Mouse (Mus musculus) embryonic fibroblast, embryonic 13.5 days (primary cell): ENCODE measurements around the gene Gtf2f1. TPM values are rescaled to one million over a fixed set of nuclear protein-coding genes. Genes with fewer than 3 reads are reported as not detected.
A peak's percentile ranks its signal among the peaks of the same experiment; 100 is the strongest.

Experiments used
- H3K27ac ChIP-seq: 2 replicates; pipeline ENCODE4 v1.5.1; 2012; ENCODE audit warnings: low read length, control low read depth, inconsistent platforms; ENCODE audit not compliant: insufficient read depth
- H3K4me1 ChIP-seq: 2 replicates; pipeline ENCODE4 v1.6.1; 2011; ENCODE audit warnings: low read length; ENCODE audit not compliant: control insufficient read depth, insufficient read depth
- H3K4me3 ChIP-seq: 2 replicates; pipeline ENCODE4 v1.5.1; 2011; ENCODE audit warnings: mild to moderate bottlenecking, control low read depth, low read length; ENCODE audit not compliant: insufficient read depth
- CTCF ChIP-seq: IDR thresholded peaks from 2 replicates; pipeline ENCODE4 v1.5.1; 2011; ENCODE audit warnings: mild to moderate bottlenecking, control low read depth, low read length, moderate library complexity, borderline replicate concordance; ENCODE audit not compliant: insufficient read depth
- POLR2A ChIP-seq: IDR thresholded peaks from 2 replicates; pipeline ENCODE4 v1.6.1; 2011; ENCODE audit warnings: low read depth, mild to moderate bottlenecking, control low read depth, low read length, moderate library complexity
- polyA plus RNA-seq: library from polyadenylated mRNA; stranded (reverse); fragments of >200 nt; gene quantifications from 2 replicates; pipeline ENCODE4 v1.2.4, GENCODE M21; 2011; ENCODE audit warnings: low read depth; ENCODE audit not compliant: missing spikeins, insufficient read length

Gtf2f1 gene
- polyA plus RNA-seq, 1 experiment: 49.7 TPM

- no peak overlapping the region for H3K27ac ChIP-seq
- TF ChIP-seq POLR2A (peak; percentile 31; the same call in 1 of the 2 replicates), CTCF (no peak)
- no peak overlapping the region for H3K4me3 ChIP-seq
- peaks cover 2% of the 10 kb centered on the region; the same call in 1 of the 2 replicates for H3K4me1 ChIP-seq
Measured at GRCm38 (mm10) chr17:57032854-57033253, 21.8 kb upstream of the Gtf2f1 start.

GRCm38 (mm10) chr17:57031661-57032420 is 20.8 kb upstream of the Gtf2f1 start:
- H3K4me1 ChIP-seq: peaks cover 2% of the 10 kb centered on the region; the same call in 1 of the 2 replicates
- peak overlapping the region; percentile 60 for H3K27ac ChIP-seq
- peak; percentile 91 for TF ChIP-seq POLR2A
- TF ChIP-seq CTCF: no peak

GRCm38 (mm10) chr17:57030931-57031660 is 20.0 kb upstream of the Gtf2f1 start, which contains the start of gene Khsrp:
Gene Khsrp (minus strand): TSS chr17:57031522.
- Histone ChIP-seq H3K4me1 (peaks cover 2% of the 10 kb centered on the region; the same call in 1 of the 2 replicates), H3K4me3 (peak within 1 kb of the TSS; percentile 97), H3K27ac (peak within 1 kb of the TSS; percentile 60)
- TF ChIP-seq POLR2A: peak; percentile 59; the same call in 1 of the 2 replicates
- TF ChIP-seq CTCF: no peak

More at GRCm38 (mm10) chr17:57031661-57032420, 20.8 kb upstream of the Gtf2f1 start:
- H3K4me3 ChIP-seq: peak overlapping the region; percentile 13

GRCm38 (mm10) chr17:57029691-57030090 is 18.6 kb upstream of the Gtf2f1 start:
- TF ChIP-seq POLR2A: peak; percentile 46
- TF ChIP-seq CTCF: no peak
- peaks cover 2% of the 10 kb centered on the region; the same call in 1 of the 2 replicates for H3K4me1 ChIP-seq
- H3K4me3 ChIP-seq: peak overlapping the region; percentile 97
- no peak overlapping the region for H3K27ac ChIP-seq

GRCm38 (mm10) chr17:57027471-57027870 is 16.4 kb upstream of the Gtf2f1 start:
- no peak for TF ChIP-seq CTCF
- no peak for TF ChIP-seq POLR2A
- Histone ChIP-seq H3K4me1 (peaks cover 2% of the 10 kb centered on the region; the same call in 1 of the 2 replicates), H3K27ac (no peak overlapping the region), H3K4me3 (no peak overlapping the region)

- TF ChIP-seq CTCF (no peak), POLR2A (no peak)
- no peak overlapping the region for H3K4me3 ChIP-seq
- no peak overlapping the region for H3K27ac ChIP-seq
- no peaks in the 10 kb centered on the region for H3K4me1 ChIP-seq
Measured at GRCm38 (mm10) chr17:57020960-57021359, 9.9 kb upstream of the Gtf2f1 start.

GRCm38 (mm10) chr17:57019693-57020092 is 8.6 kb upstream of the Gtf2f1 start:
- no peak for TF ChIP-seq POLR2A
- TF ChIP-seq CTCF: no peak

GRCm38 (mm10) chr17:57012245-57012795 is 1.2 kb upstream of the Gtf2f1 start:
- no peaks in the 10 kb centered on the region for H3K4me1 ChIP-seq
- TF ChIP-seq CTCF (no peak), POLR2A (no peak)
- no peak overlapping the region; the same call in 1 of the 2 replicates for H3K4me3 ChIP-seq
- H3K27ac ChIP-seq: no peak overlapping the region

More at GRCm38 (mm10) chr17:57019693-57020092, 8.6 kb upstream of the Gtf2f1 start:
- Histone ChIP-seq H3K4me1 (no peaks in the 10 kb centered on the region), H3K4me3 (no peak overlapping the region), H3K27ac (no peak overlapping the region)

GRCm38 (mm10) chr17:57010911-57011235 is 215 bp downstream of the Gtf2f1 start:
- TF ChIP-seq CTCF: no peak
- TF ChIP-seq POLR2A: no peak
- H3K27ac ChIP-seq: peak overlapping the region; percentile 63

GRCm38 (mm10) chr17:57007137-57007905 is 3.8 kb downstream of the Gtf2f1 start:
- Histone ChIP-seq H3K4me3 (no peak overlapping the region), H3K27ac (no peak overlapping the region), H3K4me1 (no peaks in the 10 kb centered on the region)
- TF ChIP-seq CTCF (peak; percentile 53; the same call in 1 of the 2 replicates), POLR2A (no peak)

More at GRCm38 (mm10) chr17:57010911-57011235, 215 bp downstream of the Gtf2f1 start:
- H3K4me3 ChIP-seq: peak overlapping the region; percentile 80
- H3K4me1 ChIP-seq: no peaks in the 10 kb centered on the region
